Mouse (Mus musculus) midbrain, embryonic 12.5 days (tissue): ENCODE measurements around the gene Cacna1h. TPM values are rescaled to one million over a fixed set of nuclear protein-coding genes. Genes with fewer than 3 reads are reported as not detected.
A peak's percentile ranks its signal among the peaks of the same experiment; 100 is the strongest.

Experiments used
- ATAC-seq: fragments of 200-750 bp; cut with Nextera tagmentation; 2 replicates; pipeline ENCODE4 v1.8.0; 2017; ENCODE audit warnings: low read depth, moderate TSS enrichment, moderate library complexity; ENCODE audit not compliant: low FRiP score
- H3K27ac ChIP-seq: fragments of 300-500 bp; sonication (generic); replicated peaks from 2 replicates; pipeline ENCODE4 v1.5.1; 2016; ENCODE audit warnings: mild to moderate bottlenecking
- H3K27me3 ChIP-seq: fragments of 300-500 bp; sonication (generic); 2 replicates; pipeline ENCODE4 v1.6.1; 2016; ENCODE audit warnings: mild to moderate bottlenecking
- H3K36me3 ChIP-seq: fragments of 300-500 bp; sonication (generic); 2 replicates; pipeline ENCODE4 v1.6.1; 2016
- H3K4me1 ChIP-seq: fragments of 300-500 bp; sonication (generic); 2 replicates; pipeline ENCODE4 v1.6.1; 2016
- H3K4me2 ChIP-seq: fragments of 300-500 bp; sonication (generic); replicated peaks from 2 replicates; pipeline ENCODE4 v1.6.1; 2016; ENCODE audit warnings: mild to moderate bottlenecking, moderate library complexity
- H3K4me3 ChIP-seq: fragments of 300-500 bp; sonication (generic); 2 replicates; pipeline ENCODE4 v1.5.1; 2016; ENCODE audit warnings: mild to moderate bottlenecking
- H3K9ac ChIP-seq: fragments of 300-500 bp; sonication (generic); replicated peaks from 2 replicates; pipeline ENCODE4 v1.6.1; 2016; ENCODE audit warnings: mild to moderate bottlenecking, moderate library complexity
- H3K9me3 ChIP-seq: fragments of 300-500 bp; sonication (generic); 2 replicates; pipeline ENCODE4 v1.6.1; 2016; ENCODE audit warnings: mild to moderate bottlenecking
- WGBS: fragments of 180-500 bp; shearing (Covaris S2); methylation state at CpG from one replicate; pipeline ENCODE4 v1.1.7; 2016; 5-methylcytosine and 5-hydroxymethylcytosine counted together
- polyA plus RNA-seq: library from polyadenylated mRNA; unstranded; fragments of >200 nt; fragmentation: Nextera tagmentation; extraction: Ambion mirVana; gene quantifications from 2 replicates; pipeline ENCODE4 v1.2.1, GENCODE M21; 2016

The Cacna1h gene
- polyA plus RNA-seq, 1 experiment from 2014 or later: 10.4 TPM

GRCm38 (mm10) chr17:25405224-25405895, 28.2 kb downstream of the Cacna1h start:
- ATAC-seq: peak; percentile 55
- 9% methylated on average over 10 of the region's 10 CpGs for WGBS
- no peaks in the 10 kb centered on the region for H3K9me3 ChIP-seq
- H3K4me3 ChIP-seq: no peak overlapping the region
- no peak overlapping the region; the same call in 1 of the 2 replicates for H3K4me2 ChIP-seq
- peaks cover 49% of the 10 kb centered on the region for H3K27me3 ChIP-seq
- peaks cover 65% of the 10 kb centered on the region for H3K4me1 ChIP-seq
- no peak overlapping the region for H3K9ac ChIP-seq
- peak overlapping the region; percentile 79 for H3K27ac ChIP-seq
- no peaks in the 10 kb centered on the region for H3K36me3 ChIP-seq

GRCm38 (mm10) chr17:25404190-25404589, 29.4 kb downstream of the Cacna1h start:
- no peaks in the 10 kb centered on the region for H3K9me3 ChIP-seq
- peaks cover 55% of the 10 kb centered on the region for H3K4me1 ChIP-seq
- H3K9ac ChIP-seq: no peak overlapping the region
- ATAC-seq: no peak
- no peak overlapping the region; the same call in 1 of the 2 replicates for H3K4me2 ChIP-seq
- WGBS: 26% methylated on average over 3 of the region's 3 CpGs
- H3K27me3 ChIP-seq: peaks cover 59% of the 10 kb centered on the region
- H3K27ac ChIP-seq: peak overlapping the region; percentile 79
- H3K36me3 ChIP-seq: no peaks in the 10 kb centered on the region
- no peak overlapping the region for H3K4me3 ChIP-seq

DNA sequence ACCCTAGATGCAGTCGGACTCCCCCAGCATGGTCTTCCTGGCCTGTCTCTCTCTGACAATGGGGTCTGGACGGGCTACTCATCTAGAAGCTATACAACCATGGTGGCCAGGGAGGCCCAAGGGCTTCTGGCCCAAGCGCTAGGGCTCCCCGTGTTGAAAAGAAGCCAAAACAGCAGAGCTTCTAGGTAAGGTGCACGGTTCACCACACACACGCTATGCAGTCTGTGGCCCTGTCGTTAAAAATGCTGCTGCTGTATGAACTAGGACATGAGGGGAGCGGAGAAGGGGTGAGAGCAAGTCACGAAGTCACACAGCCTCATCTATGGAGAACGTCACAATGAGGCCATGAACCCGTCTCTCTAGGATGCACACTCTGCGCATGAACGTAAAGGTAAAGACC, 31.4 kb downstream of the Cacna1h start:
- Histone ChIP-seq H3K4me3 (no peak overlapping the region), H3K9me3 (no peaks in the 10 kb centered on the region), H3K4me2 (no peak overlapping the region), H3K36me3 (no peaks in the 10 kb centered on the region), H3K4me1 (peaks cover 58% of the 10 kb centered on the region), H3K27me3 (peaks cover 67% of the 10 kb centered on the region), H3K27ac (no peak overlapping the region), H3K9ac (no peak overlapping the region)
- ATAC-seq: no peak
- 84% methylated on average over 13 of the region's 13 CpGs for WGBS

DNA sequence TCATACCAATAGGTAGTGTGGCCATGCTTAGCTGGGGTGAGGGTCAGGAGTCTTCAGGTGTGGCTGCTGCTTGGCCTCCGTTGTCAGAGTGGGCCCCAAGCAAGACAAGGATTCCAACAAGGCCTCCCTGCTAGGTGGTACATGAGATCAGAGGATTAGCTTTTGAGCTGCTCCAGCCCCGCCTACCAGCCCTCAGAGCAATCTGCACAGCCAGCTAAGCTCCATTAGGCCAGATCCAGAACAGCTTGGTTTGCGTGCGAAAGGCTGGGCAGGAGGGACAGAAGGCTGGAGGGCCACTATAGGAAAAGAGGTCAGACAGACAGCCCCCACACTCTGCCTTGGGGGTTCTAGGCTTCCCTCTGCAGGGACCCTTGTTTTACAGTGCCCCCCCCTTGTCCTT, 32.1 kb downstream of the Cacna1h start:
- Histone ChIP-seq H3K27me3 (peaks cover 67% of the 10 kb centered on the region), H3K9ac (no peak overlapping the region), H3K4me3 (no peak overlapping the region), H3K27ac (0 out of 2 replicates have a peak overlapping the region, but pooled peaks have one; percentile 42), H3K4me1 (peaks cover 51% of the 10 kb centered on the region), H3K36me3 (no peaks in the 10 kb centered on the region), H3K4me2 (no peak overlapping the region), H3K9me3 (no peaks in the 10 kb centered on the region)
- WGBS: 13% methylated on average over 4 of the region's 4 CpGs
- no peak for ATAC-seq

GRCm38 (mm10) chr17:25400443-25400842, 33.1 kb downstream of the Cacna1h start:
- WGBS: 7% methylated on average over 7 of the region's 7 CpGs
- no peak overlapping the region for H3K4me3 ChIP-seq
- no peak overlapping the region for H3K27ac ChIP-seq
- peaks cover 41% of the 10 kb centered on the region for H3K4me1 ChIP-seq
- H3K9me3 ChIP-seq: no peaks in the 10 kb centered on the region
- H3K9ac ChIP-seq: no peak overlapping the region
- H3K4me2 ChIP-seq: no peak overlapping the region
- no peak for ATAC-seq
- no peaks in the 10 kb centered on the region for H3K36me3 ChIP-seq
- peaks cover 67% of the 10 kb centered on the region for H3K27me3 ChIP-seq

- H3K4me1 ChIP-seq: peaks cover 24% of the 10 kb centered on the region
- H3K27me3 ChIP-seq: peaks cover 51% of the 10 kb centered on the region
- no peak overlapping the region for H3K4me2 ChIP-seq
- 0 out of 2 replicates have a peak overlapping the region, but pooled peaks have one; percentile 11 for H3K9ac ChIP-seq
- H3K9me3 ChIP-seq: no peaks in the 10 kb centered on the region
- WGBS: 48% methylated on average over 13 of the region's 13 CpGs
- H3K36me3 ChIP-seq: 0 out of 2 replicates have a peak, but pooled peaks cover 3% of the 10 kb centered on the region
- H3K27ac ChIP-seq: peak overlapping the region; percentile 35; the same call in 1 of the 2 replicates
- H3K4me3 ChIP-seq: no peak overlapping the region
- no peak for ATAC-seq
These were observed 35.1 kb downstream of the Cacna1h start for GRCm38 (mm10) chr17:25398520-25398838.

DNA sequence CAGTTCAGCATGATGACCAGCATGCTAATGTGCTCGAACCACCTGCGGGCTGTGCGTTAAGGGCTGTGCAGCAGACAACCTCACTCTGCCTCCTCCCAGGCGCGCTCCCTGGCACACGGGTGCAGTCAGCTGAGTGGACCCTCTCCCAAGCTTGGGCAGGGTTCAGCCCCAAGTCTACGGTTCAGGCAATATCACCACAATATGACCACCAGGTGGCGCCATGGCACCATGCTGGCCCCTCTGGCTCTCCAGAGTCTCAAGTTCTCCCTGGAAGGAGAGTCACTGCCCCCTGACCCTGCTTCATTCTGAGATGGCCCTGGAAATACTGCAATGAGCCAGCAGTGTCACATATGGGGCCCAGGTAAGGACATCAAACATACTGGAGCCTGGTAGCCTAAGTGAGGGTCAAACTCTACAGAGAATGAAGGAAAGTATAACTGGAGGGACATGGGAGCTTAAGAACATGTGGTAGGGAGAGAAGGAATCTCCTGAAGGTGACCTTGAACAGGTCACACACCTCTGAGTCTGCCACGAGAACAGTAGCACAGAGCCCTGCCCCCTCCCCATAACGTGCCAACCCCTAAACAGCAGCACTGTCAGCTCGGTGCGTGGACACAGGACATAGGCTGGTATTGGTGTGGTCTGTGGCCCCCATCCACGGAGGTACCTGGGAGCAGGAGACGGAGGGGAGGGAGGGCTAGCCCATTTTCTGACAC, 35.6 kb downstream of the Cacna1h start:
- H3K27me3 ChIP-seq: peaks cover 46% of the 10 kb centered on the region
- H3K27ac ChIP-seq: no peak overlapping the region
- ATAC-seq: peak; percentile 61
- H3K4me1 ChIP-seq: peaks cover 24% of the 10 kb centered on the region
- H3K9me3 ChIP-seq: no peaks in the 10 kb centered on the region
- 40% methylated on average over 14 of the region's 14 CpGs for WGBS
- no peak overlapping the region for H3K4me3 ChIP-seq
- H3K36me3 ChIP-seq: 0 out of 2 replicates have a peak, but pooled peaks cover 5% of the 10 kb centered on the region
- H3K4me2 ChIP-seq: no peak overlapping the region
- H3K9ac ChIP-seq: no peak overlapping the region

- peaks cover 13% of the 10 kb centered on the region for H3K36me3 ChIP-seq
- no peak overlapping the region for H3K4me2 ChIP-seq
- WGBS: 90% methylated on average over 4 of the region's 4 CpGs
- H3K4me3 ChIP-seq: no peak overlapping the region
- peaks cover 13% of the 10 kb centered on the region for H3K27me3 ChIP-seq
- no peak overlapping the region for H3K9ac ChIP-seq
- no peak overlapping the region for H3K27ac ChIP-seq
- peaks cover 11% of the 10 kb centered on the region for H3K4me1 ChIP-seq
- no peak for ATAC-seq
- no peaks in the 10 kb centered on the region for H3K9me3 ChIP-seq
These were observed 39.1 kb downstream of the Cacna1h start for GRCm38 (mm10) chr17:25394526-25394925.

GRCm38 (mm10) chr17:25374011-25374410, 59.6 kb downstream of the Cacna1h start:
- Histone ChIP-seq H3K27ac (no peak overlapping the region), H3K4me2 (no peak overlapping the region), H3K9me3 (no peaks in the 10 kb centered on the region), H3K9ac (no peak overlapping the region), H3K27me3 (peaks cover 11% of the 10 kb centered on the region), H3K4me3 (no peak overlapping the region), H3K4me1 (no peaks in the 10 kb centered on the region), H3K36me3 (peaks cover 23% of the 10 kb centered on the region; the same call in 1 of the 2 replicates)
- 48% methylated on average over 9 of the region's 9 CpGs for WGBS
- ATAC-seq: no peak

DNA sequence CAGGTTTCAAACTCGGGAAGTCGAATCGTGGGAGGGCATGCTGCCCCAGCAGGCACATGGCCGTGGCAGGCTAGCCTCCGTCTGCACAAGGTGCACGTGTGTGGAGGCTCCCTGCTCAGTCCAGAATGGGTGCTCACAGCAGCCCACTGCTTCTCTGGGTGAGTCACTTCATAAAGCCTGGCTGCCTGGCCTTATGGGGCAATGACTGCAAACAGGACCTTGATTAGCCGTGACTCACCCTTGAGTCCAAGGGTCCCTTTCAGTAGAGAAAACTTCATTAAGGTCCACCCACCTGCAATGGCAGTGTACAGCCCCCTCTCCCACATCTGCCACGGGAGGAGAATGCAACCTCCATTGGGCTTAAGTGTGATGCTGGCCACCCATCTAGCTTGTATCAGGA, 61.1 kb downstream of the Cacna1h start:
- Histone ChIP-seq H3K27ac (no peak overlapping the region), H3K9me3 (no peaks in the 10 kb centered on the region), H3K27me3 (peaks cover 11% of the 10 kb centered on the region), H3K4me2 (no peak overlapping the region), H3K4me1 (no peaks in the 10 kb centered on the region), H3K36me3 (peaks cover 23% of the 10 kb centered on the region; the same call in 1 of the 2 replicates), H3K4me3 (no peak overlapping the region), H3K9ac (no peak overlapping the region)
- no peak for ATAC-seq
- 80% methylated on average over 8 of the region's 8 CpGs for WGBS

- Histone ChIP-seq H3K27me3 (peaks cover 7% of the 10 kb centered on the region), H3K9me3 (no peaks in the 10 kb centered on the region), H3K4me3 (no peak within 1 kb of the TSS), H3K27ac (no peak within 1 kb of the TSS), H3K9ac (no peak within 1 kb of the TSS), H3K36me3 (no peaks in the 10 kb centered on the region), H3K4me2 (no peak within 1 kb of the TSS), H3K4me1 (no peaks in the 10 kb centered on the region)
- WGBS: 81% methylated on average over 3 of the region's 3 CpGs
- no peak for ATAC-seq
These were observed 64.6 kb downstream of the Cacna1h start, which contains the start of gene Tpsg1 for GRCm38 (mm10) chr17:25368973-25369372. Gene Tpsg1, plus strand, starts transcription at chr17:25369273.

GRCm38 (mm10) chr17:25366005-25366404, 67.6 kb downstream of the Cacna1h start, which contains the start of gene Tpsb2:
Gene Tpsb2, plus strand, starts transcription at chr17:25366305.
- no peaks in the 10 kb centered on the region for H3K9me3 ChIP-seq
- ATAC-seq: no peak
- no peak within 1 kb of the TSS for H3K4me2 ChIP-seq
- peaks cover 3% of the 10 kb centered on the region; the same call in 1 of the 2 replicates for H3K27me3 ChIP-seq
- no peaks in the 10 kb centered on the region for H3K4me1 ChIP-seq
- H3K4me3 ChIP-seq: no peak within 1 kb of the TSS
- no peak within 1 kb of the TSS for H3K9ac ChIP-seq
- no peak within 1 kb of the TSS for H3K27ac ChIP-seq
- H3K36me3 ChIP-seq: no peaks in the 10 kb centered on the region
- 73% methylated on average over 2 of the region's 2 CpGs for WGBS
